Mouse (Mus musculus) limb, embryonic 14.5 days (tissue): ENCODE measurements around the gene Ddx49. TPM values are rescaled to one million over a fixed set of nuclear protein-coding genes. Genes with fewer than 3 reads are reported as not detected.

Source experiments
- ATAC-seq: fragments of 200-750 bp; cut with Nextera tagmentation; 2 replicates; pipeline ENCODE4 v1.8.0; 2017; ENCODE audit warnings: low read depth, moderate number of reproducible peaks, moderate TSS enrichment; ENCODE audit not compliant: low FRiP score
- DNase-seq: peaks from one replicate; pipeline ENCODE4 v3.0.0-alpha.2; 2015; ENCODE audit warnings: low spot score
- H3K27ac ChIP-seq: fragments of 300-500 bp; sonication (generic); replicated peaks from 2 replicates; pipeline ENCODE4 v1.5.1; 2014; ENCODE audit warnings: low read depth, mild to moderate bottlenecking, low read length, moderate library complexity, mixed read lengths
- H3K27me3 ChIP-seq: fragments of 300-500 bp; sonication (generic); 2 replicates; pipeline ENCODE4 v1.6.1; 2014; ENCODE audit warnings: low read length, mixed read lengths; ENCODE audit not compliant: control insufficient read depth, insufficient read depth
- H3K36me3 ChIP-seq: fragments of 300-500 bp; sonication (generic); 2 replicates; pipeline ENCODE4 v1.6.1; 2014; ENCODE audit warnings: mild to moderate bottlenecking, low read length, moderate library complexity, mixed read lengths; ENCODE audit not compliant: control insufficient read depth, insufficient read depth
- H3K4me1 ChIP-seq: fragments of 300-500 bp; sonication (generic); 2 replicates; pipeline ENCODE4 v1.6.1; 2014; ENCODE audit warnings: antibody characterized with exemption, low read length, mixed read lengths; ENCODE audit not compliant: control insufficient read depth, insufficient read depth
- H3K4me2 ChIP-seq: fragments of 300-500 bp; sonication (generic); replicated peaks from 2 replicates; pipeline ENCODE4 v1.6.1; 2014; ENCODE audit warnings: low read depth, mild to moderate bottlenecking, low read length, moderate library complexity; ENCODE audit not compliant: severe bottlenecking
- H3K4me3 ChIP-seq: fragments of 300-500 bp; sonication (generic); replicated peaks from 2 replicates; pipeline ENCODE4 v1.5.1; 2014; ENCODE audit warnings: low read length
- H3K9ac ChIP-seq: fragments of 300-500 bp; sonication (generic); 2 replicates; pipeline ENCODE4 v1.6.1; 2014; ENCODE audit warnings: mild to moderate bottlenecking, low read depth, low read length, moderate library complexity; ENCODE audit not compliant: severe bottlenecking
- H3K9me3 ChIP-seq: fragments of 300-500 bp; sonication (generic); 2 replicates; pipeline ENCODE4 v1.6.1; 2016; ENCODE audit warnings: low read length; ENCODE audit not compliant: control insufficient read depth
- POLR2A ChIP-seq: fragments of 200-500 bp; IDR thresholded peaks from 2 replicates; pipeline ENCODE4 v1.8.0; 2012; ENCODE audit warnings: inconsistent platforms, mild to moderate bottlenecking, moderate library complexity, borderline replicate concordance; ENCODE audit not compliant: insufficient read depth, insufficient read length; ENCODE audit errors: extremely low read depth
- WGBS: fragments of 180-500 bp; shearing (Covaris S2); extraction: QIAGEN DNeasy Blood & Tissue Kit; methylation state at CpG from one replicate; pipeline ENCODE4 v1.1.7; 2014; 5-methylcytosine and 5-hydroxymethylcytosine counted together
- polyA plus RNA-seq, 2 experiments: library from polyadenylated mRNA; depleted of rRNA in 1 of 2; stranded (reverse) in 1 of 2; unstranded in 1 of 2; fragments of >200 nt; fragmentation: Nextera tagmentation in 1 of 2; extraction: Ambion mirVana in 1 of 2; gene quantifications; 2 replicates each; pipeline versions ENCODE4 v1.2.1 to v1.2.3; 2012 to 2014

Gene Ddx49
- polyA plus RNA-seq, 2 experiments: 52.9 to 58.1 TPM

DNA sequence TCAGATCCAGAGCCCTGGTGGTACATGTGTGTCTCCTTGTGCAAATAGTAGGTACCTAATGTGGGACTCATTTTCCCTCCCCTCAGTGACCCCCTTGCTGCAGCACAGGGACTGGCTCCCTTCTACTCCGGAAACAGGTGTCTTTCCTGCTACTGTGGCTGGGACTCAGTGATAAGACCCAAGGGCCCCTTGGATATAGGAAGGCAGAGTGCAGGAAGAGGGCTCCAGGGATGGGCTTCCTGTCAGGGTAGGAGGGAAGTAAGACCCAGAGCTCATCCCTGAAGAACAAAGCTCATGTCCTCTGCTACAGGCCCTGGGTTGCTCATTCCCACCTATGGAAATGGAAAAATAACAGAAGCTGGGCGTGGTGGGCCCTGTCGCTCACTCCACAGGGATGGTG is 25.8 kb downstream of the Ddx49 start:
- Histone ChIP-seq H3K9ac (no peak overlapping the region), H3K4me2 (no peak overlapping the region), H3K27me3 (no peaks in the 10 kb centered on the region), H3K4me3 (no peak overlapping the region), H3K9me3 (no peaks in the 10 kb centered on the region), H3K36me3 (no peaks in the 10 kb centered on the region), H3K27ac (no peak overlapping the region), H3K4me1 (0 out of 2 replicates have a peak, but pooled peaks cover 3% of the 10 kb centered on the region)
- no peak for DNase-seq
- ATAC-seq: no peak
- TF ChIP-seq POLR2A: no peak
- WGBS: 89% methylated on average over 3 of the region's 3 CpGs

DNA sequence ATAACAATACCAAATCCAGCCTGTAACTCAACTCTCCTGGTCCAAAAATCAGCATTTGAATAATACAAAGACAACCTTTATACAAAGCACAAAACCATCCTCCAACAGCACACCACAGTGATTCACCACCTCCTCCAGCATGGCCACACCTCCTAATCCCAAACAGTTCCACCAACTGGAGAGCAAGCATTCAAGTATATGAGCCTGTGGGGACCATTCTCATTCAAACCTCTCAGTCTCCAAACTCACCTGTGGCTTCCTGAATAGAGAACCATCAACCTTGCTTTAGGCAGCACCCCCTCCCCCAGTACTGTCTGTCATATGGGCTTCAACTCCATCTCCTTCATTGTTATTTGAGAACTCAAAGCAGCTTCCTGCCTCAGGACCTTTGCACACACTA is 27.9 kb downstream of the Ddx49 start:
- DNase-seq: no peak
- no peak overlapping the region for H3K27ac ChIP-seq
- H3K9ac ChIP-seq: no peak overlapping the region
- no peaks in the 10 kb centered on the region for H3K36me3 ChIP-seq
- H3K4me1 ChIP-seq: 0 out of 2 replicates have a peak, but pooled peaks cover 3% of the 10 kb centered on the region
- no peak overlapping the region for H3K4me3 ChIP-seq
- no peaks in the 10 kb centered on the region for H3K9me3 ChIP-seq
- H3K4me2 ChIP-seq: no peak overlapping the region
- no peaks in the 10 kb centered on the region for H3K27me3 ChIP-seq
- no peak for ATAC-seq
- no peak for TF ChIP-seq POLR2A

DNA sequence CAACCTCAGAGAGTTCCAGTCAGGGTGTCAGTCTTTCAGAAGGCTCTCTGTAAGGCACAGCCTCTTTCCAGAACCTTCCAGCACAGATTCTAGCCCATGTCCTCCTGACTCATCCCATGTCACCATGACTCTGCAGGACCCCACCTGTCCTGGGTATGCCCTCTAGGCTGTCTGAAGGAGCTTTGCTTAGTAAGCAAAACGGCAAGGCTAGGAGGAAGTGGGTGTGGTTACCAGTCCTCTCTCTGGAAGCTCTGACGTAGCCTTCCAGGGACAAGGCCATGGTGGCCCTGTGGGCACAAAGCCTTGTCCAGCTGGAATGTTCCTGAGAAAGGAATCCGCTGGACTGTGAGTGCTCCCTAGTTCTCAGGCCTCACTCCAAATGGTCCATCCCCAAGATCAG is 29.3 kb downstream of the Ddx49 start:
- no peak overlapping the region for H3K9ac ChIP-seq
- H3K4me1 ChIP-seq: no peaks in the 10 kb centered on the region
- 40% methylated on average over 3 of the region's 3 CpGs for WGBS
- DNase-seq (no peak), ATAC-seq (no peak)
- no peaks in the 10 kb centered on the region for H3K27me3 ChIP-seq
- no peak overlapping the region for H3K27ac ChIP-seq
- no peaks in the 10 kb centered on the region for H3K9me3 ChIP-seq
- no peaks in the 10 kb centered on the region for H3K36me3 ChIP-seq
- no peak overlapping the region for H3K4me3 ChIP-seq
- H3K4me2 ChIP-seq: no peak overlapping the region
- no peak for TF ChIP-seq POLR2A

DNA sequence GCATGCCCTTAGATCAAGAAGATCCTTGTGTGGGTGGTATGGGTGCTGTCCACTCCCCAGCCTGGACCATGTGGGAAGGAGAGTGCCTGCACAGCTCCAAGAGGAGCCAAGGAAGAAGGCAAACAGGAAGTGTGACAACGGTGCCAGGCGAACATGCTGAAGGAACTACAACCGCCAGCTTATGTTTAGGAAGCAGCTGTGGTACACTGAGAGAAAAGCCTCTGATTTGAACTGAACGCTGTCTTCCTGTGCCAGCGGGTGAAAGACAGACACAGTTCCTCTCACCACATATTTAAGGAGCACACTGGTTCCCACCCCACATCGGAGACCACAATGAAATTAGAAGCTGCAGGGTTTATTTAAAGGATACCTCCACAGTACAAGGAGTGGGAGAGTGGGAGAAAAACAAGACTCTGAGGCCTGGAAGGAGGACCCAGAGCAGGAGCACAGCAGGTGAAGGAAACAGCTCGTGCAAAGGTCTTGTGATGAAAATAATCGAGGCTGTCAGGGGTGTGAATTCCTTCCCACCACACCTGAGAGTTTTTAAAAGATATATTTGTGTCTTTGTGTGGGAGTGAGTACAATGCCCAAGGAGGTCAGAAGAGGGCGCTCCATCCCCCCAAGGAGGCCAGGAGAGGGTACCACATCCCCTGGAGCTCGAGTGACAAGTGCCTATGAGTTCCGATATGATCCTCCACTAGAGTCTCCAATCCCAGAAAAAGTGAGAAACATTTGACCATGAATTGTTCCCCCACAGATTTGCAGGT is 33.3 kb downstream of the Ddx49 start:
- TF ChIP-seq POLR2A: no peak
- H3K27me3 ChIP-seq: no peaks in the 10 kb centered on the region
- no peaks in the 10 kb centered on the region for H3K4me1 ChIP-seq
- 53% methylated on average over 11 of the region's 11 CpGs for WGBS
- H3K4me2 ChIP-seq: no peak overlapping the region
- H3K27ac ChIP-seq: no peak overlapping the region
- H3K9me3 ChIP-seq: no peaks in the 10 kb centered on the region
- no peak for DNase-seq
- no peak overlapping the region for H3K9ac ChIP-seq
- peaks cover 17% of the 10 kb centered on the region for H3K36me3 ChIP-seq
- ATAC-seq: no peak
- H3K4me3 ChIP-seq: no peak overlapping the region

DNA sequence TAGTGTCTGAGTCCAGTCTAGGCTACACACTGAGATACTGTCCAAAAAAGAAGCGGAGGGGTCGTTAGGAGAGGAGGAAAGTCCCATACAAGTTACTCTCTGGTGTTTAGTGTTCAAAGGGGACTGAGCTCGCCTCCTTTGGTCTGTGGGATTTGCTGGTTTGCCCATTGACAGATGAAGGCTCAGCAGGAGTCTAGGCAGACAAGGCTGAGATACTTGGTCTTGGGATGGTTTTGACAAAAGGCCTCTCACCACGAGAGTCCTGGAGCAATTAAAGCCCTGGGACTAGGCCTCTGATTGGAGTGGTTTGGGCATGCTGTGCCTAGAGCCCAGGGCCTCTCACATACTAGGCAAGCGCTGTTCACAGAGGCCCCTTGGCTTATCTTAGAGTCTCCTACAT is 34.0 kb downstream of the Ddx49 start:
- Histone ChIP-seq H3K27me3 (no peaks in the 10 kb centered on the region), H3K27ac (no peak overlapping the region), H3K9me3 (no peaks in the 10 kb centered on the region), H3K4me2 (no peak overlapping the region), H3K4me3 (no peak overlapping the region), H3K36me3 (peaks cover 23% of the 10 kb centered on the region), H3K4me1 (no peaks in the 10 kb centered on the region), H3K9ac (no peak overlapping the region)
- ATAC-seq: no peak
- DNase-seq: no peak
- 64% methylated on average over 5 of the region's 5 CpGs for WGBS
- no peak for TF ChIP-seq POLR2A
